ENCODE assay signal across 9 mouse cellular contexts in genomic region chr7:89418917-89419679, GRCm38 (mm10). TPM values are rescaled to one million over a fixed set of nuclear protein-coding genes. Genes with fewer than 3 reads are reported as not detected.
DNase-seq lines count a peak whose midpoint lies in the region; ATAC-seq lines count a peak whose summit lies in the region.
"Had no signal": no experiment of that assay in that cellular context is flagged by ENCODE, and none has a peak within 500 bp of the region (broad histone marks: within the 10 kb centered on the region; RNA-seq: fewer than 3 reads in every experiment).

No protein-coding gene starts in this region.

- no peak overlapping the region for H3K4me3 ChIP-seq in hindbrain, embryonic 14.5 days (replicated peaks; ENCODE audit: low read length)
- H3K4me3 ChIP-seq in hindbrain, embryonic 11.5 days (ENCODE audit: low read depth, low read length) = no peak overlapping the region
- H3K4me3 ChIP-seq in neural tube, embryonic 13.5 days = no peak overlapping the region
- no peak overlapping the region for H3K4me3 ChIP-seq in forebrain, embryonic 16.5 days (replicated peaks; ENCODE audit: low read length)

- H3K27me3 ChIP-seq in hindbrain, embryonic 14.5 days (ENCODE audit: control insufficient read depth, insufficient read depth, low read length) = no peaks in the 10 kb centered on the region
- no peaks in the 10 kb centered on the region for H3K27me3 ChIP-seq in hindbrain, embryonic 11.5 days (ENCODE audit: control insufficient read depth, insufficient read depth, low read length)
- no peaks in the 10 kb centered on the region for H3K27me3 ChIP-seq in neural tube, embryonic 13.5 days
- H3K27me3 ChIP-seq in forebrain, embryonic 16.5 days (replicated peaks; ENCODE audit: control insufficient read depth, insufficient read depth, low read length) = no peaks in the 10 kb centered on the region

- no peak overlapping the region for H3K4me2 ChIP-seq in hindbrain, embryonic 14.5 days (replicated peaks)
- no peak overlapping the region for H3K4me2 ChIP-seq in hindbrain, embryonic 11.5 days (replicated peaks; ENCODE audit: low read depth, low read length)
- H3K4me2 ChIP-seq in neural tube, embryonic 13.5 days = no peak overlapping the region
- no peak overlapping the region for H3K4me2 ChIP-seq in forebrain, embryonic 16.5 days (ENCODE audit: low read length)

- WGBS in hindbrain, embryonic 14.5 days = 57% methylated on average over 3 of the region's 3 CpGs
- 72% methylated on average over 3 of the region's 3 CpGs for WGBS in hindbrain, embryonic 11.5 days
- WGBS in neural tube, embryonic 13.5 days = 66% methylated on average over 3 of the region's 3 CpGs
- 50% methylated on average over 3 of the region's 3 CpGs for WGBS in forebrain, embryonic 16.5 days

- H3K4me1 ChIP-seq in hindbrain, embryonic 14.5 days (replicated peaks; ENCODE audit: control insufficient read depth, insufficient read depth, low read length) = no peaks in the 10 kb centered on the region
- no peaks in the 10 kb centered on the region for H3K4me1 ChIP-seq in hindbrain, embryonic 11.5 days (replicated peaks; ENCODE audit: control insufficient read depth, insufficient read depth, low read length)
- no peaks in the 10 kb centered on the region; the same call in 1 of the 2 replicates for H3K4me1 ChIP-seq in neural tube, embryonic 13.5 days (replicated peaks)
- 0 out of 2 replicates have a peak, but pooled peaks cover 2% of the 10 kb centered on the region for H3K4me1 ChIP-seq in forebrain, embryonic 16.5 days (replicated peaks; ENCODE audit: control insufficient read depth, insufficient read depth, low read length)

- no peaks in the 10 kb centered on the region for H3K36me3 ChIP-seq in hindbrain, embryonic 14.5 days (replicated peaks; ENCODE audit: control insufficient read depth, insufficient read depth)
- no peaks in the 10 kb centered on the region for H3K36me3 ChIP-seq in hindbrain, embryonic 11.5 days (ENCODE audit: control insufficient read depth, insufficient read depth, low read length)
- H3K36me3 ChIP-seq in neural tube, embryonic 13.5 days = no peaks in the 10 kb centered on the region
- H3K36me3 ChIP-seq in forebrain, embryonic 16.5 days (ENCODE audit: control insufficient read depth, insufficient read depth) = no peaks in the 10 kb centered on the region

- H3K9ac ChIP-seq in hindbrain, embryonic 14.5 days = no peak overlapping the region
- H3K9ac ChIP-seq in hindbrain, embryonic 11.5 days (ENCODE audit: low read depth, low read length) = no peak overlapping the region
- H3K9ac ChIP-seq in neural tube, embryonic 13.5 days = no peak overlapping the region
- H3K9ac ChIP-seq in forebrain, embryonic 16.5 days (replicated peaks; ENCODE audit: low read depth, low read length) = no peak overlapping the region

- ATAC-seq in hindbrain, embryonic 14.5 days (ENCODE audit: low FRiP score) = no peak
- no peak for ATAC-seq in hindbrain, embryonic 11.5 days (ENCODE audit: low FRiP score)
- ATAC-seq in neural tube, embryonic 13.5 days (ENCODE audit: low read depth) = peak; percentile 40; the same call in 1 of the 2 replicates
- peak; percentile 54 for ATAC-seq in forebrain, embryonic 16.5 days
- ATAC-seq: activated CD4-positive, CD25-positive, alpha-beta regulatory T cell, adult 4 months had no signal

- H3K9me3 ChIP-seq in hindbrain, embryonic 14.5 days (ENCODE audit: control insufficient read depth, low read length) = no peaks in the 10 kb centered on the region
- no peaks in the 10 kb centered on the region for H3K9me3 ChIP-seq in hindbrain, embryonic 11.5 days (ENCODE audit: control insufficient read depth, low read length)
- no peaks in the 10 kb centered on the region for H3K9me3 ChIP-seq in neural tube, embryonic 13.5 days
- H3K9me3 ChIP-seq in forebrain, embryonic 16.5 days (ENCODE audit: control insufficient read depth, low read length) = no peaks in the 10 kb centered on the region

- no peak overlapping the region for H3K27ac ChIP-seq in hindbrain, embryonic 14.5 days
- no peak overlapping the region for H3K27ac ChIP-seq in hindbrain, embryonic 11.5 days (ENCODE audit: low read depth, low read length)
- H3K27ac ChIP-seq in neural tube, embryonic 13.5 days (replicated peaks) = no peak overlapping the region
- H3K27ac ChIP-seq in forebrain, embryonic 16.5 days (ENCODE audit: low read length) = no peak overlapping the region

- DNase-seq in hindbrain, embryonic 14.5 days (ENCODE audit: low spot score) = peak; percentile 65
- no peak for DNase-seq in hindbrain, embryonic 11.5 days (ENCODE audit: low spot score)
- no peak for DNase-seq in neural tube, embryonic 10.5 days (ENCODE audit: extremely low spot score, low spot score)
- DNase-seq in frontal cortex, postnatal 36 days (ENCODE audit: low spot score in 2 of 2) = no peak
- no peak for DNase-seq in adrenal gland, postnatal 4 days (ENCODE audit: low spot score in 2 of 2)
- DNase-seq in gastrocnemius, postnatal 10 days = no peak

RNA-seq across cellular contexts. Expression of gene Fzd4, which starts 14.9 kb away (rescaled TPM):
- 3.2 and 4.1 TPM in 2 replicates for polyA plus RNA-seq in hindbrain, embryonic 14.5 days (2014; fragmentation: Nextera tagmentation; extraction: Ambion mirVana)
- 3.8 and 4.0 TPM in 2 replicates for polyA plus RNA-seq in hindbrain, embryonic 11.5 days (2014; fragmentation: Nextera tagmentation; extraction: Ambion mirVana)
- 2.2 and 2.5 TPM in 2 replicates for polyA plus RNA-seq in neural tube, embryonic 13.5 days (2015; fragmentation: Nextera tagmentation; extraction: Ambion mirVana)
- polyA plus RNA-seq in forebrain, embryonic 16.5 days (2015; fragmentation: Nextera tagmentation; extraction: Ambion mirVana) = 1.6 and 2.1 TPM in 2 replicates
- total RNA-seq in adrenal gland, postnatal 4 days (2021) = 10 to 100 TPM; 44.2 to 47.6 TPM
- 10 to 100 TPM; 36.5 to 37.7 TPM for total RNA-seq in gastrocnemius, postnatal 10 days (2021)
- polyA plus RNA-seq: activated CD4-positive, CD25-positive, alpha-beta regulatory T cell, adult 4 months had no signal

RNA-seq across cellular contexts. Expression of gene Tmem135, which starts 15.1 kb away (rescaled TPM):
- polyA plus RNA-seq in hindbrain, embryonic 14.5 days (2014; fragmentation: Nextera tagmentation; extraction: Ambion mirVana) = 30.9 and 32.7 TPM in 2 replicates
- polyA plus RNA-seq in hindbrain, embryonic 11.5 days (2014; fragmentation: Nextera tagmentation; extraction: Ambion mirVana) = 14.6 and 15.2 TPM in 2 replicates
- polyA plus RNA-seq in neural tube, embryonic 13.5 days (2015; fragmentation: Nextera tagmentation; extraction: Ambion mirVana) = 20.6 and 21.3 TPM in 2 replicates
- polyA plus RNA-seq in forebrain, embryonic 16.5 days (2015; fragmentation: Nextera tagmentation; extraction: Ambion mirVana) = 25.7 and 27.5 TPM in 2 replicates
- 10 to 100 TPM; 82.0 to 87.5 TPM for total RNA-seq in adrenal gland, postnatal 4 days (2021)
- total RNA-seq in gastrocnemius, postnatal 10 days (2021) = 10 to 100 TPM; 20.4 to 24.6 TPM

Comparison
In these comparisons a context has a peak if more than half of its experiments do, and no peak if none do; other contexts are left out.
1. ATAC-seq: peak in neural tube, embryonic 13.5 days (single experiment) and forebrain, embryonic 16.5 days (single experiment); none in hindbrain, embryonic 14.5 days (single experiment) and hindbrain, embryonic 11.5 days (single experiment).